Mouse (Mus musculus) ES-E14 (cell line): ENCODE measurements at regions not wholly inside any gene's neighbourhood (a gene's known extent, or its start where the extent isn't known, plus 50 kb on each side); places are given as distances from the start of the nearest gene placed in this dataset.

ENCODE experiments used
- HCFC1 ChIP-seq: IDR thresholded peaks from 2 replicates; pipeline ENCODE4 v1.6.1; 2012; ENCODE audit warnings: low read length, inconsistent platforms, borderline replicate concordance; ENCODE audit not compliant: insufficient read depth
- MAFK ChIP-seq: IDR thresholded peaks from 2 replicates; pipeline ENCODE4 v1.6.1; 2014; ENCODE audit warnings: mild to moderate bottlenecking, low read depth, low read length, inconsistent platforms; ENCODE audit not compliant: insufficient read depth
- ZC3H11A ChIP-seq: IDR thresholded peaks from 2 replicates; pipeline ENCODE4 v1.6.1; 2012; ENCODE audit warnings: low read depth, mild to moderate bottlenecking, inconsistent platforms, low read length, borderline replicate concordance
- ZNF384 ChIP-seq: IDR thresholded peaks from 2 replicates; pipeline ENCODE4 v1.6.1; 2012; ENCODE audit warnings: low read depth, low read length, inconsistent platforms

GRCm38 (mm10) chr17:49274936-49275335 is 153.2 kb upstream of the Mocs1 start:
- no peak for TF ChIP-seq ZNF384
- no peak for TF ChIP-seq HCFC1
- TF ChIP-seq ZC3H11A: no peak
- no peak for TF ChIP-seq MAFK
